Mouse (Mus musculus) fat pad, adult 2 months (tissue): Measurements from ENCODE around the gene Add3.

ENCODE experiments used
- DNase-seq: peaks from one replicate; pipeline ENCODE4 v3.0.0-alpha.2; 2011; ENCODE audit warnings: low read depth, low spot score; ENCODE audit errors: extremely low read depth

Add3 gene

DNA sequence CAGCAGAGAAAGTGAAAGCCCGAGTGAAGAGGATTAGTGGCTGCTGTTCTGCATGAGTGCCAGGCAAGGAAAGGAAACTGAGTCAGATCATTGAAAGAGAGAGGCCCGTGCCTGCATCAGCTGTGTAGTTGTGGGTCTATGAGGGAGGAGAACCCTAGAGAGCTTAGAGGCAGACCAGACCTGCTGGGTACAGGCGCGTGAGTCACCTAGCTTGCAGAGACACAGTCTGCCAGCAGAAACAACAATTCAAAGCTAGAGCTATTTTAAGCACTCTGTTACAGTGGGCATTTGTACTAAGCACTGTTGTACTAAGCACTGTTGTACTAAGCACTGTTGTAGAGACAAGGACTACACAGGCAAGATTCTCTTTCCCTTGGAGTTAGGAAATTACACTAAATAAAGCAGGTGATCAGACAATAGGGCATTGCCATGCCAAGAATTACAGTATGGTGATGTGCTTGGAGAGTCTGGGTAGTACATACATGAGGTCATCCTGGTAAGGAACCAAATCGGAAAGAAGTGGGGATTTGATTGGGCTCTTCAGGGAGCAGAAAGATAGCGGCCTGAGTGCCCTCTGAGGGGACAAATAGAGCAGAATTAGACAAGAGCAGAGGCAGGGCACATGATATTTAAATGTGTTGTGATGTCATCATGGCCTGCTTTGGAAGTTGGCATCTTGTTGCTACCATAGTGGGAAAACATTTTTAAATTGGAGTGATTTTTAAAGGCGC is 88.0 kb downstream of the Add3 start:
- no peak for DNase-seq

DNA sequence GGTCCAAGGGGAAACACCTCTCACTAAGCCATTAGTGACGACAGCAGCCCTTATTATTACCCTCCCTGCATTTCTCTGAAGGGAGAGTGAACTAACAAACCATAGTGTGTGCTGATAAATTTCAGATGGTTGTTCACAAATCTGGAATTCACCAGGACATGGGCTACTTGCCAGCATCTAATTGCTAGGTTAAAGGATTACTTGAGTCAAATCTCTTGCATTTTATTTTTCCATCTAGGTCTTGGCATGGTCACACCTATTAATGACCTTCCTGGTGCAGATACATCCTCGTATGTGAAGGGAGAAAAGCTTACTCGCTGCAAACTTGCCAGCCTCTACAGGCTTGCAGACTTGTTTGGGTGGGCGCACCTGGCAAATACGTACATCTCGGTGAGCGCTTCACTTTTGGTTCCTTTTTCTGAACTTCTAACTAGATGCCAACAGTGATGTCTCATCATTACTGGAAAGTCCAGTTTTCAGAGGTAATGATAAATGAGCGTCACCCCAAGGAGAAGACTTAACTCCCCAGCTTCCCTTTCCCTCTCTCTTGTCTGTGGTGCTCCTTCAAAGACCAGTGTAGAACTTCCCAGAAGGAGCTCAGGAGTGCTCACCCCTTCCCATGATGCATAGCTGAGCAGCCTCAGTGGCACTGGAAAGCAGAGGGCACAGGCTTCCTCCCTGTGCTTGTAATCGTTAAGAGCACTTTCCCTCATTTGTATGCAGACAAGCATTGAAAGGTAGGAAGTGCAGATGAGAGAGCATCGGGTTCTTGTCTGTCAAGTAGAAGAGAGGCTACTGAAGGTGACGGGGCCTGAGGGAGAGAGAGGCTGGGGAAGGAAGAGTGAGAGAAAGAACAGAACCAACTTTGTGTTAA is 90.9 kb downstream of the Add3 start:
- no peak for DNase-seq

DNA sequence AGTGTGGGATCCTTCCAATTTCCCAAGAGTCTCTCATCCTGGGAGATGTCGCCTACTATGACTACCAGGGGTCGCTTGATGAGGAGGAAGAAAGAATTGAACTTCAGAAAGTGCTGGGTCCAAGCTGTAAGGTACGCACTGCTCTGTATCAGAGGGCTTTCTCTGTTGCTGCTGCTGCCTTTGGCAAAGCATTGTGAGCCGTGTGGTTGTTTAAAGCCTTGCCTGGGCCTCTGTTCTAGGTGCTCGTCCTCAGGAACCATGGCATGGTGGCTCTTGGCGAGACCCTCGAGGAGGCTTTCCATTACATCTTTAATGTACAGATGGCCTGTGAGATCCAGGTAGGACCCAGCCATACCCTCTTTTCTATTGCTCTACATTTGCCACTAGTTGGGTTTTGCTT is 93.3 kb downstream of the Add3 start:
- no peak for DNase-seq

DNA sequence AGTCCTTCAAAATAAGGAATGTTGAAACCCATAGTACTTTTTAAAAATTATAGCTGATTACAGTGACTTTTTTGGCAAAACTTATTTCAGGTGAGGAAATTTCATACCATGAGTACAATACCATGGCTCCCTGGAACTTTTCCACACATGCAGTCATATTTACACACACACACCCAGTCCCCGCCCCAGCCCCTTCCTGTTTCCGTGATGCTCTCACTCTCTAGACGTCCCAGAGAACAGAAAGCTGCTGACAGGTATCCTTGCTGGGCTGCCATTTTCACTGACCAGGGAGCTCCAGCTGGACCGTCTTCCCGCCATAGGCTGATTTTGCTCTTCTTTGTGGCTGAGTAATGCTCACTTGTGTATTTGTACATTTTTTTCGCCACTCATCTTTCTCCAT is 101.6 kb downstream of the Add3 start:
- no peak for DNase-seq

DNA sequence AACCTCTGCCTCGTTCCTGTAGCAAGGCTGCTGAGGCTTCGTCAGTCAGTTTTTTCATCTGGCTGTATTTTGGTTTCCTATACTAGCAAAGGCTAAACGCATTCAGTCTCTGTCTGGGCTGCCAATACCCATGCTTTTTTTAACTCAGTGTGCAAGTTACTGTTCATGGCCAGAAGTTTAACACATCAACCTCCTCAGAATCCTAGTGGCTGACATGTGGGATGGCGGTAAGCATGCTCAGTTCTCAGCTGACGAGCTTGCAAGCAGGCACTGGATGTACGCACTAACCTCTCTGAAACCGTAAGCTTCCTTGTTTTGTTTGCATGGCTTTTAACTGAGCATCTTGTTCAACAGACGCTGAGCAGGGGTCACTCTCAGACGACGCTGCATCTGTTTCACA is 103.7 kb downstream of the Add3 start:
- DNase-seq, result no peak

DNA sequence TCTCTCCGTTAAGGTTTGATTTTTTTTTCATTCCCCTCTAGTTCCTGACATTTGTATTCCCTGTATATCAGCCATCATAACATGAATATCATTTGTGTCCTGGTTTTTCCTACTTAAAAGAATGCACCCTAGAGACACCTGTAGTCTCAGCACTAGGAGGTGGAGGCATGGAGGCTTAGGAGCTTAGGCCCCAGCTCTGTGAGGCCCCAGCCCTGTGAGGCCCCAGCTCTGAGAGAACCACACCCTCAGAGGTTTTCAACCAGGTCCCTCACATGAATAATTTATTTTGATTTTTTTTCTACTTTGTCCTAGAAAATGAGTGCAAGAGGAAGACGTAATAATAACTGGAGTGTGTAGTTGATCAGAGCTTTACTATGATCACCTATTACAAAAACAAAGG is 107.3 kb downstream of the Add3 start:
- no peak for DNase-seq

DNA sequence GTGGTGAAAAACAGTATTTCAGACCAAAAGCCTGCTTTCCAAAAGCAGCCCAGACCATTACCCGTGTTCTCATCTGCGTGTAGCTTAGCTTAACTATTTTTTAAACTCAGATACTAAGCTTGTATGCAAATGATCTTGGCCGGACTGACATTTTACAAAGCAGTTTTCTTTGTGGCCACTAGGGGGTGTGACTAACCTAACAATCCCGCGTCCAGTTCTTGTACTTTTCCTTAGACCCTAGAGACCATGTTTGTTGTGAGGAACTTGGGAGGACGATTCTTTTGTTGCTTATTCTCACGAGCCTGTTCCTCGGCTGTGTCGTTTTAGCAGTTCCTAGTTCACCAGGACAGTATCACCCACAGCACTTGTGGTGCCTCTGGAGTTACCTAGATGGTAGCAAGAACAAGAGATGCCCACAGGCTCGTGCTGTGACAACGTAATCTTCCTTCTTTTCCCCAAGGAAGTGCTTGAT is 107.8 kb downstream of the Add3 start:
- DNase-seq, result no peak

DNA sequence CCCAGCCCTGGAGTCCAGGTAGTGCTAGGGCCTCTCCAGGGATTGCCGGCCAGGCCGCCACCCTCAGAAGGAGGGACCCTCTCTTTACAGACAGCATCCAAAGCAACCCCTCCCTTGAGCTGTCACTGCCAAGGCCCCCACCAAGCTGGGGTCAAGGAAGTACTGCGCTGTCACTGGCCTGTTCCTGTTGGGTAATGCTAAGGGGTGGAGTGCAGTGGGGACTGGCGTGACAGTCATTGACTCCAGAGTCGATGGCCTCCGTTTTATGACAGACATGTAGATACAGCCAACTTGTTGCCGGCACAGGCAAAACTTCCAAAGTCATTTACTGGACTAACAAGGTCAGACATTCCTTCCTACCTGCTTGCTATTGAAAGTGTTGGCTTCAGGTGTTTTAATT is 110.8 kb downstream of the Add3 start:
- DNase-seq, result no peak

DNA sequence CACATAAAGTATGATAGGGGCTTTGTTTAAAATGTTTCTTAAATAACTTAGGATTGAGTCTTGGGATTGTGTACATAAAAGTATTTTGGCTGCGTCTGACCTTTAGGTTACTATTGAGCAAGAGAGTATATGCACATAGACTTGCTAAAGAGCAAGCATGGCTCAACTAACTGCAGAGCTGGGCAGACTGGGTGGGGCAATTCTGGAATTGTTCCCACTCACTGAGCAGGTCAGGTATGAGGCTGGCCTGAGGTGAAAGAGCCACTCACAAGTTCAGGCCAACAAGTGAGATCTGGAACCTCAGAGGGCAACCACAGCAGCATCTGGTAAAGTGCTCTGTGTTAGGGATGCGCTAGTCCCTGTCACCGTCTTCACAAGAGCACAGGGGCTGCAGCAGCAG is 111.4 kb downstream of the Add3 start:
- DNase-seq, result peak; percentile 43

DNA sequence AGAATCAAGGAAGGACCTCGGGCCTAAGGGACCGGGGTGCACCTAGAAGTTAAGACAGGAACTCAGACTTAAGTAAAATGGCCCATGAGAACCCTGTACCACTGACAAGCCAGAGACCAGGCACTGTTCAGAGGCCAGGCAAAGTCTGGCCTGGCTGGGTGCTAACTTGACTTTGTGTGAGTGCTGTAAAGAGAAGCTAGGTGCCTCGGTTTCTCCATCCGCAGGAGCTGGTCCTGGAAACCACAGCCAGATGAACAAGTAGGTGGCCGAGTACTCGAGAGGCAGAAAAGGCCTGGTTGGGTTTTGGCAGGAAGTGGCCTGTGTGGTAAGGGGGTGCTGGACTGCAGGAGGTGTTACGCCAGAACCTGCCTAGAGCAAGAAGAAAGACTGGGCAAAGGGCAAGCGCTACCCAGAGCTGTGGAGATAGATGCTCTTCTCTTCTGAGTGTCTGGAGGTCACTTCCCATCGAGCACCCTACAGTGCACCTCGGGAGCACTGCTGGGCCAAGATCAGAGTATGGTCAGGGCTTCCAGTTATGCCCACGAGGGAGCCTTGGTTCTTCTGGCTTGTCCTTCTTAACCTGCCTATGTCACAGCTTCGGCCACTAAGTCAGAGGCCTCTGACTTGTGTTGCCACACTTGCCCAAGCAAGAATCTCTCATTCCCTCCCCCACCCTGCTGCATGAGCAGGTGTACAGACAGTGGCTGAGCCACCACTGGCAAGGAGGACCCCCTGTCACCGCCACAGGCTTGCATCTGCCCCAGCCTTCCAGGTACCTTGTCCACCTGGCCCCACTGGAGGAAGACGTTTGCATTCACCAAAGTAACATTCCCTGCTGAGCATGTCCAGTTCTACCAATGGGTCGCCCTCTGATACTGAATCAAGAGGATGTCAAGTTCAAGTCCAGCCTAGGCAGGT is 112.1 kb downstream of the Add3 start:
- no peak for DNase-seq

DNA sequence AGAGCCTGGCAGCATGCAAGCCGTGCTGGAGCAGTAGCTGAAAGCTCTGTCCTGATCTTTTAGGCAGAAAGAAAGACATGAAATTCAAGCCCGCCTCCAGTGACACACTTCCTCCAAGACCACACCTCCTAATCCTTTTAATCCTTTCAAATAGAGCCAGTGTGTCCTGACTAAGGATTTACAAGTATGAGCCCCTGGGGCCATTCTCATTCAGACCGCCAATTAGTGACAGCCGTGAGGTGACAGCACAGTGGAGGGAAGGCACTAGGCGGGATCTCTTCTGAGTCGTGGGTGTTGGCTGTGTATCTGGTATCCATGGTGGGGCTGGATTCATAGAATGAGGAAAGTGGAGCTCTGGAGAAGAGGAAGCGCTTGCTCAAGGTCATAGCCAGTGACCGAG is 116.1 kb downstream of the Add3 start:
- no peak for DNase-seq

DNA sequence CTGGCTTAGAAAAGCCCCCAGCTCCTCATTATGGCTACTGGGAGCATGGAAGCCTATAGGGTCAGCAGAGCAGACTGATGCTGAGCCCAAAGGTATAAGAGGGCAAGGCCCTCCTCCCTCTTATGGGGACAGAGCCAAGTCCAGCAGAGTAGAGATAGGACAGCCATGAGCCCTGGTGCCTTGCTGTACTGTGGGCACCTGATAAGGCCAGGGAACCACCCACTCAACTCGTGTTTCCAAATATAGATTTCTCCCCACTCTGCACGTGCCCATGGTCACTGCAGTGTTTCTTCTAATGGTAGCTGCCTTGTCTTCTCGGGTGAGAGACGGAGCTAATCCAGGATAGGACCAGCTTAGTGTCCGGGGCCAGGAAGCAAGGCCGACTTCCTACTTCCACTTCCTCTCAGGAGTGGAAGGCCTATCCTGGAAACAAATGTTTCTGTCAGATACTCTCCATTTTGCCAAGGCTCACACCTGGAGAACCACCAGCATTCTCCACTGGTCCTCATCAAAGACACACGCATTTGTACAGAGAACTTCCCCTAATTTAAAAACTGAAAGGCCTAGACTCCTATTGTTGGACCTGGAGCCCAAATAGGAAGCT is 116.8 kb downstream of the Add3 start:
- DNase-seq, result no peak

DNA sequence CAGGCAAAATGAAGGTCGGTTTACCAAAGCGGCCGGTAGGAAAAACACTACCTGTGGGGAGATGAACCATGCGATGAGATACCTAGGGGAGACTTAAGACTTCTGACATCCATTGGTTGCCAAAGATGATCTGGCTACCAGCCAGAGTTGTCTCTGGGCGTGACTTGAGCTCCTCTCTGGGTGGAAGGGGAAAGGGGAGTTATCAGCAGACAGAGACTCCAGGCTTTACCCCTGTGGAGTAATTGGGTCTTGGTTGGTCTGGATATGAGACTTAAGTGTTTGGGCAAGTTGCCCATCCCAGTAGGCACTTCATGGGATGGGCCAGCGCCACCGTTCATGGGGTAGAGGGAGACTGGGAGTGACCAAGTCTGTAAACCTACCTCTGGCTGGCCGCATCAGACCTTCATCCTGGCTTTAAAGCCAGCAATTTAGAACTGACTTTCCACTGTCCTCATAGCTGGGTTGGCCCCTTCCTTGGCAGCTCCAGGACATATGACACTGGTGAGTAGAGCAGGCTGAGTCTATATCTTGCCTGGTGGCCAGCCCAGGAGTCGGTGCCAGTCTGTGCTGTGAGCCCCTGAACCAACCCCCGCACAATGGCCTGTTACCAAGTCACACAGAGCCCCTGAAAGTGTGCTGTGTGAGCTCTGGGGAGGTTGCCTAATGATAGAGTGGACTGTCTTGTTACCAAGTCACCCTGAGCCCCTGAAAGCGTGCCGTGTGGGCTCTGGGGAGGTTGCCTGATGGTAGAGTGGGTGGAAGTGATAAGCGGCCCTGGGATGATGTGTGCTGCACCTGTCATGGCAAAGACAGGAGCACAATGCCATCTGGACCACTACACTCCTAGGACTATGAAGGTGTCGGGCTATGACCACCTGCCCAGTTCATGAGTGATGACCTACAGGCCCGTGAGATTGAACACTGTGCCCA is 117.7 kb downstream of the Add3 start:
- no peak for DNase-seq

DNA sequence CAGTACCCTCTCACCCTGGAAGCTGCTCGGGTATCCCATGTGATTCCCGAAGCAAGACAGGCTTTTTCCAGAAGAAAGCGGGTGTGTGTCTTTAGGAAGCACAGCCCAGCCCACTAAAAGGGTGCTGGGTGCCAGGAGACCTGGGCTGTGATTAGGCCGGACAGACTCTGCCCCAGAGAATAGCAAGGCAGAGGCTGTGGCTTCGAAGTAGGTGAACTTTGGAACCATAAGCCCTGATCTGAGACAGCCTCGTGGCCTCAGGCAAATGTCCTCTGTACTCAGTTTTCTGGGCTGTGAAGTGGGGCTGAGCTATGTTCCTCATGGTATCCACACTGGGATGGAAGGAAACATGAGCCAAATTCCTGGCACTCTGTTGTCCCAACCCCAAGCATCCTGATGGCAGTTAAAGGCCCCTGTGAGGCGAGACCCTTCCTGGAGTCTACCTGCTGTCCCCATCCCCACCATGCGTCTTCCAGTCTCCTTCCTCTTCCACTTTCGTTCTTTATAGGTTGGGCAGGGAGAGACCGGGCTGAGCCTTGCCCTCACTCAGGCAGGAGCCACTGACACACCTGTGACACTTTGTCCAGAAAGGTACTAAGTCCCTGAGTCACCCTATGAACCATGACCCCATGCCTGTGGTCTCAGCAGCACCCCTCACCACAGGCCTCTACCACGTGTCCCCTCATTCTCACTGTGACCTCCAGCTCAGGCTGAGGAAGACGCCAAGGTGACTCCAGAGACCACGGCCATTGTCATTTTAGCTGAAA is 118.7 kb downstream of the Add3 start:
- DNase-seq, result no peak

DNA sequence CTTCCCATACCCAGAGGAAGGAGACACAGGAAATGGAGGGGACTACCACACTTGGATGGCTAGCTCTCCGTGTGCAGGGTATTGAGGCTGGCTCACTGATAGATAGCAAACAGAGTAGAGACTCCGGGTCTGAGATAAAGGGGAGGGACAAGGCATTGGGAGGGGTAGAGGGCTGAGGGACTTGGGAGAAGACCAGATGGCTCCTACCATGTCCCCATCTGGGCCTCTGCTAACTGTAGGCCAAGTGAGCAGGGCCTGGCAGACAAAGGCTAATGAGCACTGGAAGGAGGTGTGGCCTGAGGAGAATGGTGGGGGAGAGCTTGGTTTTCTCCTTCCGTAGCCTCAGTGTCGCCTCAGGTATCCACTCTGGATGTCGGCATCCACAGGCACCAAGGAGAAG is 119.3 kb downstream of the Add3 start:
- no peak for DNase-seq

DNA sequence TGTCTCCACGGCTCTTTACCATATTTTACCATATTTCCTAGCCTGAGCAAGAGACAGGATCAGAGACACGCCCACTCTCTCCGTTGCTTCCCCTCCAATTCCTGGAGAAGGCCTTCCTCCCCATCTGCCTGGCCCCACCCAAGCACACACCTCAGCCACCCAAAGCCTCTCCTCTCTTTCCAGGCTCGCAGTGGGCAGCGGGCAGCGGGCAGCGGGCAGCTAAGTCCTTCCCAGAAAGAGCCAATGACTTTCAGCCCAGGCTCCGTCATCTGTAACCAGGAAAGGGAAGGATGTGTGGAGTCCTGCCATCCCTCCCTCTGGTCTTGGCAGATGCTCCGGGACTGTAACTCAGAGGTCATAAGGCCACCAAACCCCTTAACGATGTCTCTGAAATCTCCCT is 120.0 kb downstream of the Add3 start:
- no peak for DNase-seq

DNA sequence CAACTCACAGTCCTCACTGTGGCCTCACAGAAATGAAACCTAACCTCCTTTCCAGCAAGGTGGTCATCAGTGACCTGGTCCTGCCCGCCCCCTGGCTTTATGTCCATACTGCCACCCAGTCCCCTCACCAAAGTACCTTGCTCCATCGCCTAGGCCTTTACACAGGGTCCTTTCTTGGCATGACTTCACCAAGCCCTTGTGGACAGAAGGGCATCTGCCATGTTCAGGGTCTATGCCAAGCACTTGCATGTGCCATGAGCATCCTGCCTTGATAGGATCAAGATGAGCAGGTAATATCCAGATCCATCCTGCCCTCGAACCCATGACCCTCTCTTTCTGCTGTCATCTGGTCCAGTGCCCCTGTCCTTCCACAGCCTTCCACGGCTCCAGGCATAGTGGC is 120.6 kb downstream of the Add3 start:
- no peak for DNase-seq

DNA sequence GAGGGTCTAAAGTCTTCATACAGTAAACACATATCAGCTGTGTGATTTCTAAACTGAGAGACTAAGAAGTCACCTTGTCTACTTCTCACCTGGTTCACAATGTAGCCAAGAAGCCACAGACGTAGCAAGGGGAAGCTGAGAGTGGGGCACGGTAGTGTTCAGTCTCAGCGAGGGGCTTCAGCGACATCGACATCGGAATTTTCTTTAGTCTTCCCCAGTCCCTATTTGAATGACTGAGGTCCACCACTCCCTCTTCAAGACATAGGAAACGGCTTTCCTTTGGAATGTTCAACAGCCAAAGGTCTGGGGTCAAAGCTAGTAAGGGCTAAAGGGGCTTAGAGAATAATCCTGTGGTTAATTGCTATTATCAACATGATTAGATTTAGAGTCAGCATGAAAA is 121.8 kb downstream of the Add3 start:
- DNase-seq, result no peak
